Mouse (Mus musculus): Measurements from ENCODE around the gene Gm3676.
"Not testable (repeated sequence)": the region's sequence is repeated elsewhere in the genome, so short reads cannot be mapped to it uniquely, and the experiment has no call there.

The Gm3676 gene

DNA sequence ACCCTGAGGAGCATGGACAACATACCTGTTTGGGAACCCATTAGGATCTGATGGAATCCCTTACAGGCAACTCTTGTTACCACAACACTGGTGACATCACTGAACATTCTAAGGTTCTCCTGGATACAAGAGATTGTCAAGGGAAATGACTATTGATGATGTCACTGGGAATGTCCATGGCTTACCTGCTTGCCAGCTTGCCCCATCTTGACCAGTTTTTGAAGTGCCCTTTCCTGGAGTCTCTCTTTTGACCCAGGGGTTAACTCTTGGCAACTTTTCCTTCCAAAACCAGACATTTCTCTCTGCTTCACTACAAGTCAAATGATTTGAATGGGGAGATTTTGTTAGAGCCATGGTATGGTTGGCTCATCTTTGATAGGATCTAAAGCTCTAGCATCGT is at the start of gene Gm3676:
Gm3676 (minus strand) TSS at position 101 of the 400 bp plus-strand sequence.
- not testable (repeated sequence) for DNase-seq

DNA sequence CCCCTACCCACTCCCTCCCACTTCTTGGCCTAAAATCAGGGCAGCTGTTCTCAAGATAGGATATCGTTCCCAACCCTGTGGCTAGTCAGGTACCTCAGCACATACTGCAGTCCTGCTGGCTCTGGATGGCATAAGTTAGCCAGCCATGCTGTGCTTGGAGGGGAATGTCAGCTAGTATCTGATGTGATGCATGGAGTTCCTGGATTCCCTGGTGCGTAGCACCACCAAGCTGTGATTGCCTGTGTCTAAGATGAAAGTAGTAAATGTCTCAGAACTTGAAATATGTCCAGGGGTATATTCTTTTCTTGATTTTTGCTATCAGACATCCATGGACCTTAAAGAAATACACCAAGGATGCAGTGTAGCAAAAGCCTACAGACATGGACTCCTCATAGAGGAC is 1.9 kb upstream of the Gm3676 start:
- not testable (repeated sequence) for DNase-seq

DNA sequence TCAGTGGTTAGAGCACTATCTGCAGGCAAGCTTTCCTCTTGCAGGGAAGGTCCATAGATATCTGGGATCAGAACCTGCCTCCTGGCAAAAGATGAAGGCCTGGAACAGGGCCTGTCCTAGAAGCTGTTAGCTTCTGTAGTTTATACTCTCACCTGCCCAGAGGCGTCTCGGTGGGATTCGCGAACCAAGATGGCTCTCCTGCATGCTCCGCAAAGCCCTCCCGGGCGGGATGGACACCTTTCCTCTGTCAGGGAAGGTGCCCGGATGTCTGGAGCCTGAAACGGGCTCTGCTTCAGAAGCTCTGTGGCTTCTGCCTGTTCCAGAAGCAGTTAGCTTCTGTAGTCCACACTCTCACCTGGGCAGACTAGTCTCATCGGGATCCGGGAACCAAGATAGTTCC is 16.1 kb downstream of the Gm3676 start:
- DNase-seq = not testable (repeated sequence)

GRCm38 (mm10) chr14:41624512-41624911 is 21.8 kb downstream of the Gm3676 start, which contains the start of gene Gm3072:
Gene Gm3072 (minus strand): TSS chr14:41624612.
- DNase-seq = not testable (repeated sequence)

GRCm38 (mm10) chr14:41622535-41622934 is 23.8 kb downstream of the Gm3676 start:
- not testable (repeated sequence) for DNase-seq

DNA sequence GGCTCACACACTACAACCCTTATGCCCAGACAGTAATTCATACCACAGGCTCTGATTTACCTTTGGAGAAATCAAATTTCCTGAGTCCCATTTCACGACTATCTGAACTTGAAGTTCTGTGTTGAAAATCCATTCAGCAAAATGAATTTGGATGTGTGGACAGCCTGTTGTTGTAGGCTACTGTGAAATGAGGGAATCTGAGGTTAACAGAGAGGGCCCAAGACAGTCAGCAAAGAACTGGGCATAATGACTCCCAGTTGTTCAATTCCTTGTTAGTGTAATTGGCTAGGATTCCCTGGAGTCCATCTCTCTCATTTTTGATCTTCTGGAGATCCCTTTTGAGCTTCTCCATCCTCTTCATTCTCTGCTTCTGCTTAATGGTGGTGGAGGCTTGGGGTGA is 35.6 kb downstream of the Gm3676 start:
- DNase-seq = not testable (repeated sequence)

GRCm38 (mm10) chr14:41600935-41601334 is 45.4 kb downstream of the Gm3676 start:
- not testable (repeated sequence) for DNase-seq

Measured in kidney, adult 9 months (tissue).